Mouse (Mus musculus) liver, adult 2 months (tissue): Measurements from ENCODE around the gene Hspb9. TPM values are rescaled to one million over a fixed set of nuclear protein-coding genes. Genes with fewer than 3 reads are reported as not detected.

Experiments
- DNase-seq: peaks from one replicate; pipeline ENCODE4 v3.0.0-alpha.2; 2011; ENCODE audit warnings: low read depth, low spot score; ENCODE audit errors: extremely low read depth
- H3K27ac ChIP-seq: fragments of 200-500 bp; replicated peaks from 2 replicates; pipeline ENCODE4 v1.5.1; 2012; ENCODE audit warnings: low read depth, mild to moderate bottlenecking, control low read depth, inconsistent platforms, low read length; ENCODE audit not compliant: insufficient read depth
- H3K27me3 ChIP-seq: fragments of 200-500 bp; 2 replicates; pipeline ENCODE4 v1.6.1; 2012; ENCODE audit warnings: mild to moderate bottlenecking, moderate library complexity, low read length, inconsistent platforms; ENCODE audit not compliant: control insufficient read depth, insufficient read depth
- H3K36me3 ChIP-seq: fragments of 200-500 bp; 2 replicates; pipeline ENCODE4 v1.6.1; 2012; ENCODE audit warnings: low read length, inconsistent platforms; ENCODE audit not compliant: control insufficient read depth, insufficient read depth
- H3K4me1 ChIP-seq: fragments of 200-500 bp; 2 replicates; pipeline ENCODE4 v1.6.1; 2011; ENCODE audit warnings: low read length; ENCODE audit not compliant: control insufficient read depth, insufficient read depth
- H3K4me3 ChIP-seq: fragments of 200-500 bp; 2 replicates; pipeline ENCODE4 v1.5.1; 2011; ENCODE audit warnings: low read depth, mild to moderate bottlenecking, control low read depth, low read length, moderate library complexity; ENCODE audit not compliant: insufficient read depth
- H3K79me2 ChIP-seq: fragments of 200-500 bp; 2 replicates; pipeline ENCODE4 v1.6.1; 2012; ENCODE audit warnings: inconsistent platforms, mild to moderate bottlenecking, low read length, moderate library complexity; ENCODE audit not compliant: control insufficient read depth, insufficient read depth
- H3K9ac ChIP-seq: fragments of 200-500 bp; 2 replicates; pipeline ENCODE4 v1.6.1; 2012; ENCODE audit warnings: low read depth, mild to moderate bottlenecking, control low read depth, inconsistent platforms, low read length
- CTCF ChIP-seq: fragments of 200-500 bp; IDR thresholded peaks from 2 replicates; pipeline ENCODE4 v1.5.1; 2011; ENCODE audit warnings: low read depth, low read length, control low read depth
- POLR2A ChIP-seq: fragments of 200-500 bp; IDR thresholded peaks from 2 replicates; pipeline ENCODE4 v1.6.1; 2011; ENCODE audit warnings: low read length, control low read depth; ENCODE audit not compliant: insufficient read depth; ENCODE audit errors: extremely low read depth
- WGBS: fragments of 180-500 bp; shearing (Covaris S2); methylation state at CpG from one replicate; pipeline ENCODE4 v1.1.7; 2018; 5-methylcytosine and 5-hydroxymethylcytosine counted together
- polyA plus RNA-seq: library from polyadenylated mRNA; depleted of rRNA; stranded (reverse); fragments of >200 nt; gene quantifications from 2 replicates; pipeline ENCODE4 v1.2.3, GENCODE M21; 2012; rRNA removed
- total RNA-seq: library from RNA; depleted of rRNA; stranded (reverse); fragments of >200 nt; gene quantifications from 2 replicates; pipeline ENCODE4 v1.2.3, GENCODE M21; 2014; rRNA removed

Hspb9 gene
- total RNA-seq: not detected in 2 replicates
- not detected in 2 replicates for polyA plus RNA-seq

- peaks cover 7% of the 10 kb centered on the region; the same call in 1 of the 2 replicates for H3K79me2 ChIP-seq
These were observed at the start of gene Hspb9 for GRCm38 (mm10) chr11:100713735-100714533. TSS of gene Hspb9 (plus strand) at chr11:100713850.

GRCm38 (mm10) chr11:100671049-100671448 is 42.6 kb upstream of the Hspb9 start:
- TF ChIP-seq POLR2A (no peak), CTCF (no peak)
- WGBS: 100% methylated on average over 1 of the region's 1 CpGs
- H3K36me3 ChIP-seq: no peaks in the 10 kb centered on the region
- no peak for DNase-seq
- no peaks in the 10 kb centered on the region for H3K79me2 ChIP-seq
- no peaks in the 10 kb centered on the region for H3K4me1 ChIP-seq
- no peak overlapping the region for H3K27ac ChIP-seq
- 0 out of 2 replicates have a peak, but pooled peaks cover 6% of the 10 kb centered on the region for H3K27me3 ChIP-seq
- H3K9ac ChIP-seq: no peak overlapping the region
- no peak overlapping the region for H3K4me3 ChIP-seq

More at GRCm38 (mm10) chr11:100713735-100714533, at the start of gene Hspb9:
- Histone ChIP-seq H3K4me1 (peaks cover 5% of the 10 kb centered on the region), H3K4me3 (peak within 1 kb of the TSS; percentile 34), H3K36me3 (peaks cover 14% of the 10 kb centered on the region), H3K9ac (peak within 1 kb of the TSS; percentile 64), H3K27ac (peak within 1 kb of the TSS; percentile 53), H3K27me3 (no peaks in the 10 kb centered on the region)
- no peak for DNase-seq
- 39% methylated on average over 38 of the region's 38 CpGs for WGBS
- TF ChIP-seq POLR2A (peak; percentile 60; the same call in 1 of the 2 replicates), CTCF (no peak)

GRCm38 (mm10) chr11:100671956-100672355 is 41.7 kb upstream of the Hspb9 start:
- Histone ChIP-seq H3K4me1 (no peaks in the 10 kb centered on the region), H3K9ac (no peak overlapping the region), H3K4me3 (no peak overlapping the region), H3K27me3 (0 out of 2 replicates have a peak, but pooled peaks cover 6% of the 10 kb centered on the region), H3K36me3 (no peaks in the 10 kb centered on the region), H3K27ac (no peak overlapping the region), H3K79me2 (no peaks in the 10 kb centered on the region)
- DNase-seq: no peak
- TF ChIP-seq POLR2A (no peak), CTCF (no peak)
- 59% methylated on average over 2 of the region's 2 CpGs for WGBS

GRCm38 (mm10) chr11:100673169-100673568 is 40.5 kb upstream of the Hspb9 start:
- H3K9ac ChIP-seq: no peak overlapping the region
- no peaks in the 10 kb centered on the region for H3K4me1 ChIP-seq
- H3K27me3 ChIP-seq: 0 out of 2 replicates have a peak, but pooled peaks cover 6% of the 10 kb centered on the region
- H3K79me2 ChIP-seq: no peaks in the 10 kb centered on the region
- 17% methylated on average over 23 of the region's 23 CpGs for WGBS
- H3K4me3 ChIP-seq: no peak overlapping the region
- no peak overlapping the region for H3K27ac ChIP-seq
- DNase-seq: no peak
- TF ChIP-seq CTCF (no peak), POLR2A (no peak)
- no peaks in the 10 kb centered on the region for H3K36me3 ChIP-seq

GRCm38 (mm10) chr11:100677810-100678209 is 35.8 kb upstream of the Hspb9 start:
- Histone ChIP-seq H3K4me3 (no peak overlapping the region), H3K9ac (no peak overlapping the region), H3K36me3 (no peaks in the 10 kb centered on the region), H3K27me3 (0 out of 2 replicates have a peak, but pooled peaks cover 6% of the 10 kb centered on the region), H3K27ac (no peak overlapping the region), H3K4me1 (no peaks in the 10 kb centered on the region), H3K79me2 (no peaks in the 10 kb centered on the region)
- WGBS: 74% methylated on average over 7 of the region's 7 CpGs
- TF ChIP-seq CTCF (no peak), POLR2A (no peak)
- DNase-seq: no peak

GRCm38 (mm10) chr11:100681826-100682225 is 31.8 kb upstream of the Hspb9 start:
- Histone ChIP-seq H3K4me1 (no peaks in the 10 kb centered on the region), H3K4me3 (no peak overlapping the region), H3K27me3 (no peaks in the 10 kb centered on the region), H3K79me2 (no peaks in the 10 kb centered on the region), H3K36me3 (no peaks in the 10 kb centered on the region), H3K27ac (no peak overlapping the region), H3K9ac (no peak overlapping the region)
- WGBS: 84% methylated on average over 5 of the region's 5 CpGs
- TF ChIP-seq POLR2A: no peak
- TF ChIP-seq CTCF: no peak
- no peak for DNase-seq
